Mouse (Mus musculus): ENCODE measurements around the gene Rad50.

Gene Rad50

GRCm38 (mm10) chr11:53706934-53707717 lies at the start of gene Rad50:
Gene Rad50, minus strand, starts transcription at chr11:53707319.
- peak; percentile 86 to 95 for DNase-seq (ENCODE audit: low spot score in 2 of 2)

GRCm38 (mm10) chr11:53755011-53755595 lies 48.0 kb upstream of the Rad50 start:
- no peak for DNase-seq (ENCODE audit: low spot score in 2 of 2)

- DNase-seq (ENCODE audit: low spot score in 2 of 2): no peak
Measured at GRCm38 (mm10) chr11:53749716-53750352, 42.7 kb upstream of the Rad50 start.

- DNase-seq (ENCODE audit: low spot score in 2 of 2): no peak
Measured at GRCm38 (mm10) chr11:53749306-53749705, 42.2 kb upstream of the Rad50 start.

GRCm38 (mm10) chr11:53748614-53749013 lies 41.5 kb upstream of the Rad50 start:
- no peak for DNase-seq (ENCODE audit: low spot score in 2 of 2)

- no peak for DNase-seq (ENCODE audit: low spot score in 2 of 2)
Measured at GRCm38 (mm10) chr11:53747985-53748384, 40.9 kb upstream of the Rad50 start.

- no peak for DNase-seq (ENCODE audit: low spot score in 2 of 2)
Measured at GRCm38 (mm10) chr11:53745260-53745659, 38.1 kb upstream of the Rad50 start.

GRCm38 (mm10) chr11:53742353-53742752 lies 35.2 kb upstream of the Rad50 start:
- DNase-seq (ENCODE audit: low spot score in 2 of 2): no peak

GRCm38 (mm10) chr11:53737573-53737946 lies 30.4 kb upstream of the Rad50 start:
- peak in 1 of 2 experiments; percentile 40 for DNase-seq (ENCODE audit: low spot score in 2 of 2)

- peak; percentile 49 to 57 for DNase-seq (ENCODE audit: low spot score in 2 of 2)
Measured at GRCm38 (mm10) chr11:53736771-53737572, 29.9 kb upstream of the Rad50 start.

- peak; percentile 25 to 44 for DNase-seq (ENCODE audit: low spot score in 2 of 2)
Measured at GRCm38 (mm10) chr11:53735682-53736245, 28.6 kb upstream of the Rad50 start.

GRCm38 (mm10) chr11:53734970-53735681 lies 28.0 kb upstream of the Rad50 start:
- DNase-seq (ENCODE audit: low spot score in 2 of 2): no peak

GRCm38 (mm10) chr11:53734431-53734830 lies 27.3 kb upstream of the Rad50 start:
- no peak for DNase-seq (ENCODE audit: low spot score in 2 of 2)

GRCm38 (mm10) chr11:53733824-53734223 lies 26.7 kb upstream of the Rad50 start:
- DNase-seq (ENCODE audit: low spot score in 2 of 2): no peak

- DNase-seq (ENCODE audit: low spot score in 2 of 2): no peak
Measured at GRCm38 (mm10) chr11:53732244-53732643, 25.1 kb upstream of the Rad50 start.

- DNase-seq (ENCODE audit: low spot score in 2 of 2): no peak
Measured at GRCm38 (mm10) chr11:53731457-53731856, 24.3 kb upstream of the Rad50 start.

- no peak for DNase-seq (ENCODE audit: low spot score in 2 of 2)
Measured at GRCm38 (mm10) chr11:53720715-53721114, 13.6 kb upstream of the Rad50 start, which contains the start of gene Il5. Gene Il5, plus strand, starts transcription at chr11:53720794.

GRCm38 (mm10) chr11:53719701-53720100 lies 12.6 kb upstream of the Rad50 start:
- no peak for DNase-seq (ENCODE audit: low spot score in 2 of 2)

GRCm38 (mm10) chr11:53707718-53708009 lies 545 bp upstream of the Rad50 start:
- DNase-seq (ENCODE audit: low spot score in 2 of 2): no peak

- DNase-seq (ENCODE audit: low spot score in 2 of 2): no peak
Measured at GRCm38 (mm10) chr11:53706236-53706933, 734 bp downstream of the Rad50 start.

- no peak for DNase-seq (ENCODE audit: low spot score in 2 of 2)
Measured at GRCm38 (mm10) chr11:53699351-53699750, 7.8 kb downstream of the Rad50 start.

Data from urinary bladder, adult 18-20 months (tissue).